Mouse (Mus musculus) neural tube, embryonic 12.5 days (tissue): Measurements from ENCODE around the gene H2-Q7. TPM values are rescaled to one million over a fixed set of nuclear protein-coding genes. Genes with fewer than 3 reads are reported as not detected.
"Not testable (repeated sequence)": the region's sequence is repeated elsewhere in the genome, so short reads cannot be mapped to it uniquely, and the experiment has no call there.

ENCODE experiments used
- ATAC-seq: fragments of 200-750 bp; cut with Nextera tagmentation; 2 replicates; pipeline ENCODE4 v1.8.0; 2017; ENCODE audit warnings: low read depth, mild to moderate bottlenecking, moderate TSS enrichment, moderate library complexity; ENCODE audit not compliant: low FRiP score
- H3K27ac ChIP-seq: fragments of 300-500 bp; sonication (generic); 2 replicates; pipeline ENCODE4 v1.5.1; 2016
- H3K27me3 ChIP-seq: fragments of 300-500 bp; sonication (generic); replicated peaks from 2 replicates; pipeline ENCODE4 v1.6.1; 2016; ENCODE audit warnings: mild to moderate bottlenecking
- H3K36me3 ChIP-seq: fragments of 300-500 bp; sonication (generic); 2 replicates; pipeline ENCODE4 v1.6.1; 2016; ENCODE audit warnings: mild to moderate bottlenecking
- H3K4me1 ChIP-seq: fragments of 300-500 bp; sonication (generic); 2 replicates; pipeline ENCODE4 v1.6.1; 2016
- H3K4me2 ChIP-seq: fragments of 300-500 bp; sonication (generic); replicated peaks from 2 replicates; pipeline ENCODE4 v1.6.1; 2016; ENCODE audit warnings: mild to moderate bottlenecking
- H3K4me3 ChIP-seq: fragments of 300-500 bp; sonication (generic); 2 replicates; pipeline ENCODE4 v1.5.1; 2016
- H3K9ac ChIP-seq: fragments of 300-500 bp; sonication (generic); 2 replicates; pipeline ENCODE4 v1.6.1; 2016; ENCODE audit warnings: mild to moderate bottlenecking
- H3K9me3 ChIP-seq: fragments of 300-500 bp; sonication (generic); 2 replicates; pipeline ENCODE4 v1.6.1; 2016; ENCODE audit warnings: mild to moderate bottlenecking
- WGBS: fragments of 180-500 bp; shearing (Covaris S2); methylation state at CpG from one replicate; pipeline ENCODE4 v1.1.7; 2016; 5-methylcytosine and 5-hydroxymethylcytosine counted together
- polyA plus RNA-seq: library from polyadenylated mRNA; unstranded; fragments of >200 nt; fragmentation: Nextera tagmentation; extraction: Ambion mirVana; gene quantifications from 2 replicates; pipeline ENCODE4 v1.2.1, GENCODE M21; 2016

The H2-Q7 gene
- 6.5 and 6.8 TPM in 2 replicates for polyA plus RNA-seq

DNA sequence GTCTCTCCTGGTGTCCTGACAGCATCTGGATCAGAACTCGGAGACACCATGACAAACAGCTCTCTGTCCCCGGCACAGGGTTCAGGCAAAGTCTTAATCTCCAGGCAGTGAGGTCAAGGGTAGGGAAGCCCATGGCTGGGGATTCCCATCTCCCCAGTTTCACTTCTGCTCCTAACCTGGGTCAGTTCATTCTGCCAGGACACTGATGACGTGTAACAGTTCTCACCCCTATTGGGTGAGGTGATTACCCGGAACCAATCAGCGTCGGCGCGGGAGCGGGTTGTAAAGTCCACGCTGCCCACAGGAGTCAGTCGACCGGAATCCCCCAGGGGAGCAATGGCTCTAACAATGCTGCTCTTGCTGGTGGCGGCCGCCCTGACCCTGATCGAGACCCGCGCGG lies at the start of gene H2-Q7:
Gene H2-Q7, plus strand, starts transcription at position 271 of the 400 bp plus-strand sequence.
- WGBS: 1% methylated on average over 18 of the region's 18 CpGs
- peak; percentile 92 for ATAC-seq
- H3K36me3 ChIP-seq, H3K27ac ChIP-seq, H3K27me3 ChIP-seq, H3K9me3 ChIP-seq, H3K4me1 ChIP-seq: not testable (repeated sequence)
- Histone ChIP-seq H3K9ac (peak within 1 kb of the TSS; percentile 65), H3K4me2 (peak within 1 kb of the TSS; percentile 77), H3K4me3 (peak within 1 kb of the TSS; percentile 50)

DNA sequence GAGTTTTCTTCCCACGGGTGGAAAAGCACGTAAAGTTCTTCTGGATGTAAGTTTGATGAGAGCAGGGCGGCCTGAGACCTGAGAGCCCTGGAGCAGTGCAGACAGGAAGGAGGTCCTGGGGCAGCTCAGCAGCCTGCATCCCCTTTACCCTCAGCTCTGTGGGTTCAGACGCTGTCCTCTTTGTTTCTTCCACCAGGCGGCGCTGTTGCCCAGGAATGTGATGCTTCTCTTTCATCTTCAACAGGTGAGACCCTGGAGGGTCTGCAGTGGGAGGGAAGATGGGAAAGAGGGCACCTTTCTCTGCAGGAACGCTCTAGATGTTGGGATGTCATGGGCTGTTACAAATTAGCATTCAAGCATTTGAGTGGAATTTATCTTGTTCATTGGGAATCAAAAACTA lies 49.2 kb upstream of the H2-Q7 start:
- not testable (repeated sequence) for H3K36me3 ChIP-seq, ATAC-seq, H3K4me1 ChIP-seq, H3K9ac ChIP-seq, H3K27ac ChIP-seq, H3K27me3 ChIP-seq, H3K4me3 ChIP-seq, H3K4me2 ChIP-seq, H3K9me3 ChIP-seq
- WGBS: 5% methylated on average over 7 of the region's 7 CpGs

DNA sequence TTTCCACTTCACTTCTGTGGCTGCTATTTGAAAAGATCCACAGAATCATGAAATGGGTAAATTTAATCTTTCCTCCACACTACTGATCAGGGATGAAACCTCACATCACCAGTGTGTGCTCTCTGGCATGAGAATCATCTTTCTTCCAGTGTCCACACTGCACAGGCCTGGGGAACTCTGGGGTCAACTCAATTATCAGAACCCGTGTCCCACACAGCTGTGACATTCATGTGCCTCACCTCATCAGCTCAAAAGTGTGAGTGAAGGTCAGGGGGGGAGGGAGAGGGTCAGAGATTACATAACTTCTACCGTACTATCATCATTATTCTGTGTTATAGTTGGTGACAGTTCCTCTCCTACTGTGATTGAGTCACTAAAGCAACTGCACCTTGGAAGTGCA lies 46.3 kb upstream of the H2-Q7 start:
- H3K4me1 ChIP-seq, H3K4me3 ChIP-seq, H3K9me3 ChIP-seq, H3K9ac ChIP-seq, ATAC-seq, H3K4me2 ChIP-seq, H3K36me3 ChIP-seq, H3K27me3 ChIP-seq, H3K27ac ChIP-seq: not testable (repeated sequence)
- 80% methylated on average over 2 of the region's 2 CpGs for WGBS

DNA sequence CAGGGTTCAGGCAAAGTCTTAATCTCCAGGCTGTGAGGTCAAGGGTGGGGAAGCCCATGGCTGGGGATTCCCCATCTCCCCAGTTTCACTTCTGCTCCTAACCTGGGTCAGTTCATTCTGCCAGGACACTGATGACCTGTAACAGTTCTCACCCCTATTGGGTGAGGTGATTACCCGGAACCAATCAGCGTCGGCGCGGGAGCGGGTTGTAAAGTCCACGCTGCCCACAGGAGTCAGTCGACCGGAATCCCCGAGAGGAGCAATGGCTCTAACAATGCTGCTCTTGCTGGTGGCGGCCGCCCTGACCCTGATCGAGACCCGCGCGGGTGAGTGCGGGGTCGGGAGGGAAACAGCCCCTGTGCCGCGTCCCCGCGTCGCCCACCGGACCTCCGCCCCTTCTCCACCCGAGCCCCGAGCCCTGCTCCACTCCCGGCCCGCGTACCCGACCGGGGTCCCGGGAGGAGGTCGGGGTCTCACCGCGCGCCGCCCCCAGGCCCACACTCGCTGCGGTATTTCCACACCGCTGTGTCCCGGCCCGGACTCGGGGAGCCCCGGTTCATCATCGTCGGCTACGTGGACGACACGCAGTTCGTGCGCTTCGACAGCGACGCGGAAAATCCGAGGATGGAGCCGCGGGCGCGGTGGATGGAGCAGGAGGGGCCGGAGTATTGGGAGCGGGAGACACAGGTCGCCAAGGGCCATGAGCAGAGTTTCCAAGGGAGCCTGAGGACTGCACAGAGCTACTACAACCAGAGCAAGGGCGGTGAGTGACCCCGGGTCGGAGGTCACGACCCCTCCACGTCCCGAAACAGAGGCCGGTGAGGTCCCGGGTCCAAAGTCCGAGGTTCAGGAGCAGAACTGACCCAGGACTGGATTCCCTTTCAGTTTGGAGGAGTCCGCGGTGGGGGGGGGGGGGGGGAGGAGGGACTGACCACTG lies 44.8 kb upstream of the H2-Q7 start:
- peak; percentile 74; the same call in 1 of the 2 replicates for ATAC-seq
- H3K9me3 ChIP-seq, H3K27me3 ChIP-seq, H3K36me3 ChIP-seq, H3K4me1 ChIP-seq, H3K9ac ChIP-seq, H3K27ac ChIP-seq: not testable (repeated sequence)
- Histone ChIP-seq H3K4me3 (peak overlapping the region; percentile 26), H3K4me2 (peak overlapping the region; percentile 55)
- WGBS: 2% methylated on average over 55 of the region's 75 CpGs

DNA sequence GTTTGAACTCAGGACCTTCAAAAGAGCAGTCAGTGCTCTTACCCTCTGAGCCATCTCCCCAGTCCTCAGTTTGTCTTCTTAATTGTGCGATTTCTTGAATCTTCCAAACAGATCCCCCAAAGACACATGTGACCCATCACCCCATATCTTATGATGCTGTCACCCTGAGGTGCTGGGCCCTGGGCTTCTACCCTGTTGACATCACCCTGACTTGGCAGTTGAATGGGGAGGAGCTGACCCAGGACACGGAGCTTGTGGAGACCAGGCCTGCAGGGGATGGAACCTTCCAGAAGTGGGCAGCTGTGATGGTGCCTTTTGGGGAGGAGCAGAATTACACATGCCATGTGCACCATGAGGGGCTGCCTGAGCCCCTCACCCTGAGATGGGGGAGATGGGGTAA lies 42.0 kb upstream of the H2-Q7 start:
- not testable (repeated sequence) for H3K36me3 ChIP-seq, H3K27me3 ChIP-seq, H3K4me3 ChIP-seq, H3K9me3 ChIP-seq, H3K4me2 ChIP-seq, H3K4me1 ChIP-seq, H3K9ac ChIP-seq, ATAC-seq, H3K27ac ChIP-seq
- WGBS: 89% methylated on average over 2 of the region's 2 CpGs

DNA sequence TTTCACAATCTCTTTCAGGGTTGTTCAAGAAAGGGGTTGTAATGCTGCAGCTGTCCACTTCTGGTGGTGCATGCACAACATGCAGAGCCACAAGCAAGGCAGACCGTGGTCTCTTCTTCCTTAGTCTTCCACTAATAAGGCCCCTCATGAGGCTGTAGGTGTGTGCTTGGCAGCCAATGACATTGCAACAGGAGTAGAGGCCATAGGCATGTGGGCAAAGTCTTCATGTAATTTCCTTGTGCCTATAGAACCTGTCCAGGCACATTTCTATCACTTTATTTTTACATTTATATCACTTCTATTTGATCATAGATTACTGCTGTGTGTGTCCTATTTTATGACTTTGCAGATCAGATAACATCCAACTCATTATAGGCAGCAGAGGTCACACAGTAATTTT lies 25.9 kb upstream of the H2-Q7 start:
- not testable (repeated sequence) for H3K4me3 ChIP-seq, ATAC-seq, H3K27me3 ChIP-seq, H3K4me2 ChIP-seq, H3K9me3 ChIP-seq, H3K27ac ChIP-seq, H3K36me3 ChIP-seq, H3K9ac ChIP-seq, H3K4me1 ChIP-seq
- WGBS: no CpG with 5 or more reads among the region's 1 CpGs

DNA sequence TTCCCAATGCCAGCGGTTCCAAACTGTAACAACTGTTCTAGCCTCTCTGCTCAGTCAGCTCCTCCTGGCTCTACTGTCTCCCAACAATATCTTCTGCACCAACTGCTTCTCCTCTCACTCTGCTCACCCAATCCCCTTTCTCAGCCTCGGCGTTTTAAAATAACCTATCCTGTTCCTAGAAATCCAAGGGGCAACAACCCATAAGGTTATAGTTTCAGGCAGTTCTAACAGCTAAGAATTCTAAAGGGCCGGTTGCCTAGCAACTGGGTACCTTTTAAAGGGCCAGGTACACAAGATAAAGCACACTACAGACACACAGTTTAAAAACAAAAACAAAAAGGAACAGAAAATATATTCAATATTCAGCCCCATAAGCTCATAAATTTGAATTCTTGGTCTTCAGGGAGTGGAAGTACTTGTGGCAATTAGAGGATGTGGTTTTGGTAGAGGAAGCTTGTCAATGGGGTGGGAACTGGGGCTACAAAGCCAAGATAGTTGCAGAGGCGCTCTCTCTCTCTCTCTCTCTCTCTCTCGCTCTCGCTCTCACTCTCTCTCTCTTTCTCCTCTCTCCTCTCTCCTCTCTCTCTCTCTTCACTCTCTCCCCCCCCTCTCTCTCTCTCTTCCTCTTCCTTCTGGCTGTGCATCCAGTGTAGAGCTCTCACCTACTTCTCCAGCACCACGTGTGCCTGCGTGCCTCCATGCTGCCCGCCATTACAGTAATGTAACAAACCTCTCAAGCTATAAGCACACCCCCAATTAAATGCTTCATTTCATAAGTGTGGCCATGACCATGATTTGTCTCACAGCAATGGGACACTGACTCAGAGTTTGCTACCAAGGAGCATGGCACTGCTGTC lies 23.5 kb upstream of the H2-Q7 start:
- not testable (repeated sequence) for ATAC-seq, H3K27me3 ChIP-seq, H3K4me1 ChIP-seq, H3K36me3 ChIP-seq, H3K4me3 ChIP-seq, H3K9me3 ChIP-seq, H3K27ac ChIP-seq, H3K9ac ChIP-seq, H3K4me2 ChIP-seq
- WGBS: 87% methylated on average over 3 of the region's 10 CpGs

DNA sequence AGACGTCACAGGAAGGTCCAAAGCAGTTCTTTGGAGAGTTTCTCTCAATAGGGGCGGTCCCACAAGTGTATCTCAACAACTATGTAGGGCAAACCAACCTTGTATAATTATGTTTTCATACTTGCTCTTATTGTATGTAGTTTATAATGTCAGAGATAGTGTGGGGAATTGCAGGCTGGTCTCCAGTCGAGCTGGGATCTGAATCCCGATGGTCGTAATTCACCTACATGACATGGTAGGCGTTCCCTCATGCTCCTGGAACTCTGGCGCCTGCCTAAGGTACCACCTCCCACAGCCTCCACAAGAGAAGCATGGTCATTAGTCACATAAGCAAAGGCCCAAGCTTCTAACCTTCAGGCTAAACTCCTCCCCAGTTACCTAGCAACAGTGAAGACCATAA lies 20.2 kb upstream of the H2-Q7 start:
- H3K4me2 ChIP-seq: no peak overlapping the region
- no peaks in the 10 kb centered on the region for H3K27me3 ChIP-seq
- WGBS: 55% methylated on average over 7 of the region's 7 CpGs
- no peak for ATAC-seq
- H3K4me1 ChIP-seq: no peaks in the 10 kb centered on the region; the same call in 1 of the 2 replicates
- H3K36me3 ChIP-seq: no peaks in the 10 kb centered on the region
- no peak overlapping the region for H3K4me3 ChIP-seq
- no peak overlapping the region for H3K9ac ChIP-seq
- no peak overlapping the region for H3K27ac ChIP-seq
- no peaks in the 10 kb centered on the region for H3K9me3 ChIP-seq

DNA sequence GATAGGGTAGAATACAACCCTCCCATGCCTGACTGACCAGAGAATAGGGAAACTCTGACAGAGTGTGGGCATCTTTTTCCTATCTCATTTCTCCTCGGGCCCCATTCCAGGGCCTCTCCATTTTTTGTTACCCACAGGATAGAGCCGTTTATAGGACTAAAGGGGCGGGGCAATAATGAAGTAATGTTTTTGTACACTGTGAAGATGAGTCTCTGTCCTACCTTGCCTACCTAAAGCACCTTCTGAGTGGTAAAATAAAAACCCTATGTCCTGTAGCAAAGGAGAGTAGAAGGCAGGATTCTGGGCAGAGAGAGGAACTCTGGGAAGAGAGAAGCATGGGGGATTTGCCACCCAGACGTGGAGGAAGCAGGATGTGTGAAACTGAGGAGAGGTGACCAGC lies 19.4 kb upstream of the H2-Q7 start:
- not testable (repeated sequence) for ATAC-seq

DNA sequence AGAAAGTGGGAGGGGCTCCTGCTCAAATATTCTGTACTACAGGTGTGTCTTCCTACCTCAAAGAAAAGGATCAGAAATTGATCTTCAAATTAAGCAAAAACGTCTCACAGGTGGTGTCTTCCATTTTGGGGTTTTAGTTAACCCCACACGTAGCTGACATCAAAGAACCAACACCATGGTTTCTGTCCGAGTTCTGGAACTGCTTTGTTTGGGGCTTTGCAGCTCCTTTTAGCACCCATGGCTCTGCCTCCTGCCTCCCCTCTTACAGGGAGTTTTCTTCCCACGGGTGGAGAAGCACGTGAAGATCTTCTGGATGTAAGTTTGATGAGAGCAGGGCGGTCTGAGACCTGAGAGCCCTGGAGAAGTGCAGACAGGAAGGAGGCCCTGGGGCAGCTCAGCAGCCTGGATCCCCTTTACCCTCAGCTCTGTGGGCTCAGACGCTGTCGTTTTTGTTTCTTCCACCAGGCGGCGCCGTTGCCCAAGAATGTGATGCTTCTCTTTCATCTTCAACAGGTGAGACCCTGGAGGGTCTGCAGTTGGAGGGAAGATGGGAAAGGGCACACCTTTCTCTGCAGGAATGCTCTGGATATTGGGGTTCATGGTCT lies 18.6 kb upstream of the H2-Q7 start:
- not testable (repeated sequence) for H3K9me3 ChIP-seq, H3K4me2 ChIP-seq, H3K27ac ChIP-seq, H3K36me3 ChIP-seq, H3K27me3 ChIP-seq, H3K4me1 ChIP-seq, H3K9ac ChIP-seq, H3K4me3 ChIP-seq, ATAC-seq
- WGBS: 19% methylated on average over 11 of the region's 11 CpGs

More for the DNA sequence above, 19.4 kb upstream of the H2-Q7 start:
- H3K27me3 ChIP-seq, H3K4me2 ChIP-seq, H3K27ac ChIP-seq, H3K9ac ChIP-seq, H3K4me1 ChIP-seq, H3K9me3 ChIP-seq, H3K36me3 ChIP-seq, H3K4me3 ChIP-seq: not testable (repeated sequence)
- WGBS: 75% methylated on average over 4 of the region's 4 CpGs

DNA sequence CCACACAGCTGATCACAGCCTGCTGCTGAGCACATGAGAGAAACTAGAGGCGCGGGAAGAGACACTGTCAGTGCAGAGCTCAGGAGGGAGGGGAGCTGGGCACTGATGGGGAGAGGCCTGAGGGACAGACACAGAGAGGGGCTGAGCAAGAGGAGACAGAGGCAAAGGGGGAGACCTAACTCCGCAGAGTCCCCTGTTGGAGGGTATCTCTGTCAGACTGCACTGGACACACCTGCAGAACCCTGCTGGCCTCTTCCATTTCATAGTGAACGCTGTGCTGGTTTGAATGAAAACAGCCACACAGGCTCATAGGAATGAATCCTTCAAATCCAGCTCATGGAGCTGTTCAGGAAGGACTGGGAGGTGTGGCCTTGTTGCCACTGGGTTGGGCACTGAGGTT lies 17.6 kb upstream of the H2-Q7 start:
- not testable (repeated sequence) for H3K4me3 ChIP-seq, H3K9me3 ChIP-seq, H3K4me2 ChIP-seq, ATAC-seq, H3K27ac ChIP-seq, H3K36me3 ChIP-seq, H3K4me1 ChIP-seq, H3K9ac ChIP-seq
- 91% methylated on average over 4 of the region's 4 CpGs for WGBS
- peaks cover 18% of the 10 kb centered on the region for H3K27me3 ChIP-seq

DNA sequence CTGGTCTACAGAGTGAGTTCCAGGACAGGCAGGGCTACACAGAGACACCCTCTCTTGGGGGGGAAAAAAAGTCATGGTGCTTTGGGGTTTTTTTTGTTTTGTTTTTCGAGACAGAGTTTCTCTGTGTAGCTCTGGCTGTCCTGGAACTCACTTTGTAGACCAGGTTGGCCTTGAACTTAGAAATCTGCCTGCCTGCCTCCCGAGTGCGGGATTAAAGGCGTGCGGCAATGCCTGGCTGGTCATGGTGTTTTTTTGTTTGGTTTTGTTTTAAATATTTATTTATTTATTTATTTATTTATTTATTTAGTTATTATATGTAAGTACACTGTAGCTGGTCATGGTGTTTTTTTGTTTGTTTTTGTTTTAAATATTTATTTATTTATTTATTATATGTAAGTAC lies 16.6 kb upstream of the H2-Q7 start:
- H3K4me3 ChIP-seq, H3K9ac ChIP-seq, ATAC-seq, H3K27ac ChIP-seq, H3K4me1 ChIP-seq, H3K9me3 ChIP-seq, H3K36me3 ChIP-seq, H3K4me2 ChIP-seq: not testable (repeated sequence)
- WGBS: 88% methylated on average over 5 of the region's 5 CpGs
- peaks cover 18% of the 10 kb centered on the region for H3K27me3 ChIP-seq
